Mouse (Mus musculus) lung, adult 18-20 months (tissue): ENCODE measurements around the gene Notch3.
"Not testable (repeated sequence)": the region's sequence is repeated elsewhere in the genome, so short reads cannot be mapped to it uniquely, and the experiment has no call there.

ENCODE experiments used
- DNase-seq, 2 experiments: peaks; one replicate each; pipeline ENCODE4 v3.0.0; 2022; ENCODE audit warnings: mixed read lengths in 2 of 2

The Notch3 gene

GRCm38 (mm10) chr17:32166687-32167086, at the start of gene Notch3:
Notch3 (minus strand) TSS chr17:32166852.
- DNase-seq: peak; percentile 39 to 60

- not testable (repeated sequence) for DNase-seq
Observed at GRCm38 (mm10) chr17:32215587-32215986, 48.9 kb upstream of the Notch3 start.

- DNase-seq: not testable (repeated sequence)
Observed at GRCm38 (mm10) chr17:32211554-32211953, 44.9 kb upstream of the Notch3 start.

GRCm38 (mm10) chr17:32209752-32210151, 43.1 kb upstream of the Notch3 start:
- peak; percentile 52 to 68 for DNase-seq

- peak; percentile 50 to 61 for DNase-seq
Observed at GRCm38 (mm10) chr17:32209144-32209543, 42.5 kb upstream of the Notch3 start.

GRCm38 (mm10) chr17:32207586-32208245, 41.1 kb upstream of the Notch3 start:
- peak; percentile 50 to 66 for DNase-seq

GRCm38 (mm10) chr17:32205345-32205744, 38.7 kb upstream of the Notch3 start:
- no peak for DNase-seq

- DNase-seq: no peak
Observed at GRCm38 (mm10) chr17:32202972-32203371, 36.3 kb upstream of the Notch3 start.

- no peak for DNase-seq
Observed at GRCm38 (mm10) chr17:32201086-32201485, 34.4 kb upstream of the Notch3 start.

- DNase-seq: no peak
Observed at GRCm38 (mm10) chr17:32199796-32200195, 33.1 kb upstream of the Notch3 start.

GRCm38 (mm10) chr17:32197156-32197555, 30.5 kb upstream of the Notch3 start:
- DNase-seq: no peak

GRCm38 (mm10) chr17:32195725-32196124, 29.1 kb upstream of the Notch3 start:
- DNase-seq: no peak

- no peak for DNase-seq
Observed at GRCm38 (mm10) chr17:32193010-32193409, 26.4 kb upstream of the Notch3 start.

GRCm38 (mm10) chr17:32189850-32190249, 23.2 kb upstream of the Notch3 start:
- DNase-seq: peak in 1 of 2 experiments; percentile 62

GRCm38 (mm10) chr17:32188863-32189636, 22.4 kb upstream of the Notch3 start, which contains the start of gene Ephx3:
Ephx3 (minus strand) TSS chr17:32189549.
- DNase-seq: peak; percentile 62 to 76

- no peak for DNase-seq
Observed at GRCm38 (mm10) chr17:32183017-32183416, 16.4 kb upstream of the Notch3 start.

- DNase-seq: no peak
Observed at GRCm38 (mm10) chr17:32179621-32180491, 13.2 kb upstream of the Notch3 start.

- DNase-seq: no peak
Observed at GRCm38 (mm10) chr17:32176919-32177318, 10.3 kb upstream of the Notch3 start.

- DNase-seq: peak; percentile 49 to 55
Observed at GRCm38 (mm10) chr17:32173166-32173565, 6.5 kb upstream of the Notch3 start.

- DNase-seq: no peak
Observed at GRCm38 (mm10) chr17:32172485-32172884, 5.8 kb upstream of the Notch3 start.

GRCm38 (mm10) chr17:32169518-32170225, 3.0 kb upstream of the Notch3 start:
- no peak for DNase-seq
